Mouse (Mus musculus) adrenal gland, postnatal 14 days (tissue): Measurements from ENCODE around the gene Fam240a. TPM values are rescaled to one million over a fixed set of nuclear protein-coding genes. Genes with fewer than 3 reads are reported as not detected.

Experiments
- DNase-seq: peaks from one replicate; pipeline ENCODE4 v3.0.0; 2021; ENCODE audit warnings: mixed read lengths
- total RNA-seq: library from RNA; stranded (reverse); gene quantifications from 2 replicates; pipeline ENCODE4 v1.2.3, GENCODE M21; 2021

Fam240a gene
- total RNA-seq, 1 experiment from 2014 or later, result not detected

GRCm38 (mm10) chr9:110945343-110945742 lies 28.7 kb upstream of the Fam240a start:
- no peak for DNase-seq

- no peak for DNase-seq
Observed at GRCm38 (mm10) chr9:110944265-110944664, 27.6 kb upstream of the Fam240a start.

- DNase-seq, result peak; percentile 52
Observed at GRCm38 (mm10) chr9:110937506-110938490, 21.1 kb upstream of the Fam240a start.

GRCm38 (mm10) chr9:110935941-110936340 lies 19.3 kb upstream of the Fam240a start:
- no peak for DNase-seq

GRCm38 (mm10) chr9:110933850-110934437 lies 17.3 kb upstream of the Fam240a start:
- DNase-seq, result no peak

GRCm38 (mm10) chr9:110931573-110931972 lies 14.9 kb upstream of the Fam240a start:
- no peak for DNase-seq

- peak; percentile 90 for DNase-seq
Observed at GRCm38 (mm10) chr9:110922759-110923158, 6.1 kb upstream of the Fam240a start.

- DNase-seq, result no peak
Observed at GRCm38 (mm10) chr9:110920665-110921419, 4.2 kb upstream of the Fam240a start.

- DNase-seq, result no peak
Observed at GRCm38 (mm10) chr9:110915466-110915865, 1.2 kb downstream of the Fam240a start.

GRCm38 (mm10) chr9:110914631-110915236 lies 1.9 kb downstream of the Fam240a start:
- no peak for DNase-seq

GRCm38 (mm10) chr9:110909371-110909967 lies 7.2 kb downstream of the Fam240a start:
- DNase-seq, result no peak

- no peak for DNase-seq
Observed at GRCm38 (mm10) chr9:110908631-110909016, 8.0 kb downstream of the Fam240a start.

- DNase-seq, result no peak
Observed at GRCm38 (mm10) chr9:110907838-110908630, 8.6 kb downstream of the Fam240a start.

GRCm38 (mm10) chr9:110907201-110907837 lies 9.3 kb downstream of the Fam240a start:
- no peak for DNase-seq

- DNase-seq, result peak; percentile 42
Observed at GRCm38 (mm10) chr9:110902271-110902670, 14.4 kb downstream of the Fam240a start.

- no peak for DNase-seq
Observed at GRCm38 (mm10) chr9:110901204-110901603, 15.5 kb downstream of the Fam240a start.

GRCm38 (mm10) chr9:110899451-110900008 lies 17.1 kb downstream of the Fam240a start:
- no peak for DNase-seq

- no peak for DNase-seq
Observed at GRCm38 (mm10) chr9:110896595-110896994, 20.1 kb downstream of the Fam240a start.

GRCm38 (mm10) chr9:110895994-110896393 lies 20.7 kb downstream of the Fam240a start:
- no peak for DNase-seq

GRCm38 (mm10) chr9:110895507-110895906 lies 21.2 kb downstream of the Fam240a start:
- DNase-seq, result no peak
